Mouse (Mus musculus) E14TG2a.4 (cell line): Measurements from ENCODE around the gene Ttc30b.

Experiments used
- CTCF ChIP-seq: conservative IDR thresholded peaks from 2 replicates; pipeline ENCODE4 v1.5.1; 2014; ENCODE audit warnings: low read length
- NANOG ChIP-seq: IDR thresholded peaks from 2 replicates; pipeline ENCODE4 v1.6.1; 2014; ENCODE audit warnings: borderline replicate concordance, low read length, mixed read lengths
- POU5F1 ChIP-seq: IDR thresholded peaks from 2 replicates; pipeline ENCODE4 v1.6.1; 2014; ENCODE audit warnings: low read length, borderline replicate concordance

GRCm38 (mm10) chr2:75959850-75960365 is 21.5 kb upstream of the Ttc30b start:
- TF ChIP-seq CTCF (no peak), NANOG (no peak), POU5F1 (no peak)
